Mouse (Mus musculus) lung, adult 10 weeks (tissue): ENCODE results near the gene Smok3b. TPM values are rescaled to one million over a fixed set of nuclear protein-coding genes. Genes with fewer than 3 reads are reported as not detected.

ENCODE experiments used
- polyA plus RNA-seq: library from polyadenylated mRNA; stranded (reverse); fragments of 350-450 nt; fragmentation: Illumina TruSeq; extraction: RNeasy Lipid Tissue Mini Kit (QIAGEN cat#74804); gene quantifications from one replicate; pipeline ENCODE4 v1.2.3, GENCODE M21; 2014; ENCODE audit warnings: low read depth, low replicate concordance; ENCODE audit not compliant: insufficient read depth

The Smok3b gene
- not detected for polyA plus RNA-seq

DNA sequence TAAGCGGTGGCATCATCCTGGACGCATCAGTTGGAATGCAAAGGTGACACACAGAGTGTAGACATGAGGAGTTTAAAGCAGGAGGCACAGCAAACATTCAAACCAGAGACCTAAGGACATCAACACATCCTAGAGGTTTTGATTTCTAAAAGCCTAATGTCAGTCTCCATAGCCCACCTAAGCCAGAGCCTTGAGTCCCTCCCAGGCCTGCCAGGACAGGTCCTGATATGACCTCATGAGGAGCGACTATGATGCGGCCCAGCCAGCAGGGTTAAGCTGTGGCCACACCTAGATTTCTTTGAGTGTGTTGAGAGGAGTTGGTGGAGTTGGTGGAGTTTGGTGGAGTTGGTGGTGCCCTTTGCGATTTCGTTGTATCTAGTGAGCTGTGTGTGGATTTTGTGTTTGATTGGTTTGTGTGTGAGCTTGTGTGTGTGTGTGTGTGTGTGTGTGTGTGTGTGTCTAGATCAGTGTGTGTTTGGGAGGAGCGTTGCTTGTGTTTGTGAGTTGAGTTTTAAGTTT lies at the start of gene Smok3b, which contains the start of gene Smok3a:
Gene Smok3b (plus strand): TSS at position 469 of the 519 bp plus-strand sequence.
Gene Smok3a (plus strand): TSS at position 301 of the 519 bp plus-strand sequence.

DNA sequence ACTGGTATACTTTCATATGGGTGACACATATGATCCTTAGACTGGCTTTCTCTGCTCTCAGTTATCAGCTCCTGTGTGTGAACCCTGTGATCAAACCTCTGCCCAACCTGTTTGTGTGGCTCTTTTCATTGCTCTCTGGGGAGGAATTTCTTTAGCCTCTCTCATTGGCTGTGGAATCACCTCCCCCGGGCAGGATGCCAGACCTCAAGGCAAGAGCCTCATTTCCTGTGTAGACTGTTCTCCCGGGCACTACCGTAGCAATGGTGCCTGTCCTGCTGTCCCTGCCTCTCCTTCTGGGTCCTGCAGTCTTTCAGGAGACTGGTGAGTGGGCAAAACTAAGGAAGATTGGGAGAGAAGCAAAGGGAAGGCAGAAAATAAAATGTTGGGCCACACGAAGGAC lies 39.9 kb upstream of the Smok3b start, which contains the start of gene Azgp1:
Gene Azgp1 (plus strand): TSS at position 221 of the 400 bp plus-strand sequence.

DNA sequence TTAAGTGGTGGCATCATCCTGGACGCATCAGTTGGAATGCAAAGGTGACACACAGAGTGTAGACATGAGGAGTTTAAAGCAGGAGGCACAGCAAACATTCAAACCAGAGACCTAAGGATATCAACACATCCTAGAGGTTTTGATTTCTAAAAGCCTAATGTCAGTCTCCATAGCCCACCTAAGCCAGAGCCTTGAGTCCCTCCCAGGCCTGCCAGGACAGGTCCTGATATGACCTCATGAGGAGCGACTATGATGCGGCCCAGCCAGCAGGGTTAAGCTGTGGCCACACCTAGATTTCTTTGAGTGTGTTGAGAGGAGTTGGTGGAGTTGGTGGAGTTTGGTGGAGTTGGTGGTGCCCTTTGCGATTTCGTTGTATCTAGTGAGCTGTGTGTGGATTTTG lies 31.7 kb downstream of the Smok3b start, which contains the start of gene Smok3c:
Gene Smok3c (plus strand): TSS at position 301 of the 400 bp plus-strand sequence.

DNA sequence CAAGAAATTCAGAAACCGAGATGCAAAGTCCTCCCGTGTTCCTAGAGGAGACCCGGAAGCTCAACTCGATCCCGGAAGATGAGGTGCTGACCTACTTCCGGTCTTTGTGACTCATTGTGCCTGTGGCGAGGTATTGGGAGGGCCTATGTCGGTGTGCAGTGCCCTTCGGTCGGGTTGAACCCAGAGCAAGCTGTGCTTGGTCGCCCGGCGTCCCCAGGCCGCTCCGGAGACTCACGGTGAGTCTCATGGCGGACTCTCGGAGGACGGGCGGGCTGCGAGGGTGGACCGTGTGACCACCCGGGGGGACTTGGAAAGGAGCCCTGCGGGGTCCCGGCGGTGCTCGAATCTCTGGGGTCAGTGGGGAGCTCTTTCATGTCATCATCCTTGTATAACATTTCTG lies 63.8 kb downstream of the Smok3b start, which contains the start of gene Zkscan1:
Gene Zkscan1 (plus strand): TSS at position 89 of the 400 bp plus-strand sequence.

Other genes with a start within 250 kb of the Smok3b start
- gene Ppp1r35, start 242.6 kb upstream of the Smok3b start, polyA plus RNA-seq, result 31.5 TPM
- gene Mepce, start 233.8 kb upstream of the Smok3b start, polyA plus RNA-seq, result 30.7 TPM
- 1.9 TPM for gene Zcwpw1, start 233.6 kb upstream of the Smok3b start, polyA plus RNA-seq
- 15.6 TPM for gene Pilra, start 185.1 kb upstream of the Smok3b start, polyA plus RNA-seq
- gene Pilrb1, start 163.3 kb upstream of the Smok3b start, polyA plus RNA-seq, result 8.0 TPM
- gene Pilrb2, start 149.6 kb upstream of the Smok3b start, polyA plus RNA-seq, result 7.1 TPM
- 2.5 TPM for gene Cyp3a13, start 99.8 kb upstream of the Smok3b start, polyA plus RNA-seq
- gene Gjc3, start 58.3 kb upstream of the Smok3b start, polyA plus RNA-seq, result not detected
- gene Azgp1, start 39.9 kb upstream of the Smok3b start, polyA plus RNA-seq, result 6.2 TPM
- gene Smok3a, start 168 bp upstream of the Smok3b start, polyA plus RNA-seq, result not detected
- not detected for gene Smok3c, start 31.8 kb downstream of the Smok3b start, polyA plus RNA-seq
- gene Zkscan1, start 63.7 kb downstream of the Smok3b start, polyA plus RNA-seq, result 5.0 TPM
- gene Zscan21, start 95.5 kb downstream of the Smok3b start, polyA plus RNA-seq, result 15.8 TPM
- 2.2 TPM for gene Zfp113, start 134.3 kb downstream of the Smok3b start, polyA plus RNA-seq
- 86.6 TPM for gene Cops6, start 139.6 kb downstream of the Smok3b start, polyA plus RNA-seq
- 9.1 TPM for gene Ap4m1, start 150.6 kb downstream of the Smok3b start, polyA plus RNA-seq
- gene Mcm7, start 151.0 kb downstream of the Smok3b start, polyA plus RNA-seq, result 18.9 TPM
- 17.3 TPM for gene Taf6, start 166.0 kb downstream of the Smok3b start, polyA plus RNA-seq
- 16.2 TPM for gene Cnpy4, start 166.1 kb downstream of the Smok3b start, polyA plus RNA-seq
- gene Mblac1, start 172.9 kb downstream of the Smok3b start, polyA plus RNA-seq, result 3.5 TPM
- gene Nxpe5, start 204.5 kb downstream of the Smok3b start, polyA plus RNA-seq, result 0.40 TPM
- gene Lamtor4, start 234.1 kb downstream of the Smok3b start, polyA plus RNA-seq, result 84.6 TPM
- gene BC037034, start 242.6 kb downstream of the Smok3b start, polyA plus RNA-seq, result 12.5 TPM